Mouse (Mus musculus) megakaryocyte progenitor cell, adult 5-6 weeks (primary cell): ENCODE measurements around the gene Tbp. TPM values are rescaled to one million over a fixed set of nuclear protein-coding genes. Genes with fewer than 3 reads are reported as not detected.
"Not testable (repeated sequence)": the region's sequence is repeated elsewhere in the genome, so short reads cannot be mapped to it uniquely, and the experiment has no call there.

Experiments used
- ATAC-seq: replicated peaks from 2 replicates; pipeline ENCODE4 v1.8.0; 2016; ENCODE audit warnings: mild to moderate bottlenecking, moderate TSS enrichment, inconsistent platforms; ENCODE audit not compliant: poor library complexity
- total RNA-seq, 2 experiments: library from RNA; stranded (forward) in 1 of 2; stranded (reverse) in 1 of 2; fragments of 157-497, 149-512 nt in 1 of 2; fragments of 200-1000 nt in 1 of 2; gene quantifications; 2 replicates each; pipeline versions ENCODE4 v1.2.3 to v1.2.4; 2015 to 2017

Tbp gene
- total RNA-seq, 2 experiments from 2014 or later: 43.5 to 106 TPM

GRCm38 (mm10) chr17:15535943-15536342 is 36.3 kb downstream of the Tbp start:
- peak; percentile 30; the same call in 1 of the 2 replicates for ATAC-seq

DNA sequence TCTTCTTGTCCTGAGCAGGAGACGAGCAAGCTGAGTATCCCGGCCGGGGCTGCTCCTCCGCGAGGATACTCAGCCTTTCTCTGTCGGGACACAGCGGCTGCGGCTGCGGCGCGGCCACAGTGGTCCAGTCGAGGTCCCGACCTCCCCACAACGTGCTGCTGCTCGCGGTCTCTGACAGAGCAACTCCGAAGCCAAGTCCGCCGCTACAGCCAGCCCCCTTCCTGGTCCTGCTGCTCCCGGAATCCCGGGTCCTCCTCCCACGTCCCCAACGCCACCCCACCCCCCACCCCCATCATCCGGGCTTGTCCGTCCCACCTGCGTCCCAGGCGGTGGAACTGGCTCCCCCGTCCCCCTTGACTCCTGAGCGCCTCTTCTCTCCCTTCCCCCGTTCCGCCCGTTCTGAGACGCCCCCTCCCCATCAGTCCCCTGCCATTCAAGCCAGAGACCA is 36.8 kb downstream of the Tbp start:
- peak; percentile 35 for ATAC-seq

DNA sequence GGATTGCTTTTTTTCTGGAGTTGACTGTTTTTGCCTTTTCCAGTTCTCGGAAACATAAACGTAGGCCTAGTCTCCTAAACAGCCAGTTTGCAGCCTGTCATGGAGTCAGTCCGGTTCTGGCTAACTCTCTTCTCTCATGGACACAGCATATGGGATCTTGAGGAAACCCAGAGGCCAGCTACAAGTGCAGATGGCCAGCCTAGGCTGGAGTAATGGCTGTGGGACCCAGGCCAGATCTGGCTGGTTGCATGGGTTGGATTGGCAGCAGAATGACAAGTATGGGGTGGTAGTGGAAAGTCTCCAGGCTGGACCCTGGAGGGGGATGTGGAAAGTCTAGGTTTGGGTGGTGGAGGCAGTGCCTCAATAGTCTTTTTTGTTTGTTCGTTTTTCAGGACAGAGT is 40.6 kb downstream of the Tbp start:
- no peak for ATAC-seq

DNA sequence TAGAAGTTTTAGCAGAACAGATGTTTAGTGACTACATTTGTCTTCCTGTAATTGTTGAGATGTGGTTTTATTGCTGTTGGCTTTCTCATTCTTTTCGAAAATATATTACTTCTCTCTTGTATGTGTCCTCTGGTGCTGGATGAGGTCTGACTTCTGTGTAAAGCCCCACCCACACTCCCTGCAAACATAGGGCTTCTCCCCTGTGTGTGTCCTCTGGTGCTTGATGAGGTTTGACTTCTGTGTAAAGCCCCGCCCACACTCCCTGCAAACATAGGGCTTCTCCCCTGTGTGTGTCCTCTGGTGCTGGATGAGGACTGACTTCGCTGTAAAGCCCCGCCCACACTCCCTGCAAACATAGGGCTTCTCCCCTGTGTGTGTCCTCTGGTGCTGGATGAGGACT is 44.2 kb downstream of the Tbp start:
- not testable (repeated sequence) for ATAC-seq

GRCm38 (mm10) chr17:15546440-15546839 is 46.8 kb downstream of the Tbp start:
- no peak for ATAC-seq

- ATAC-seq: no peak
These were observed 50.0 kb downstream of the Tbp start for GRCm38 (mm10) chr17:15549713-15550112.

- no peak for ATAC-seq
These were observed 60.3 kb downstream of the Tbp start for GRCm38 (mm10) chr17:15559946-15560345.

DNA sequence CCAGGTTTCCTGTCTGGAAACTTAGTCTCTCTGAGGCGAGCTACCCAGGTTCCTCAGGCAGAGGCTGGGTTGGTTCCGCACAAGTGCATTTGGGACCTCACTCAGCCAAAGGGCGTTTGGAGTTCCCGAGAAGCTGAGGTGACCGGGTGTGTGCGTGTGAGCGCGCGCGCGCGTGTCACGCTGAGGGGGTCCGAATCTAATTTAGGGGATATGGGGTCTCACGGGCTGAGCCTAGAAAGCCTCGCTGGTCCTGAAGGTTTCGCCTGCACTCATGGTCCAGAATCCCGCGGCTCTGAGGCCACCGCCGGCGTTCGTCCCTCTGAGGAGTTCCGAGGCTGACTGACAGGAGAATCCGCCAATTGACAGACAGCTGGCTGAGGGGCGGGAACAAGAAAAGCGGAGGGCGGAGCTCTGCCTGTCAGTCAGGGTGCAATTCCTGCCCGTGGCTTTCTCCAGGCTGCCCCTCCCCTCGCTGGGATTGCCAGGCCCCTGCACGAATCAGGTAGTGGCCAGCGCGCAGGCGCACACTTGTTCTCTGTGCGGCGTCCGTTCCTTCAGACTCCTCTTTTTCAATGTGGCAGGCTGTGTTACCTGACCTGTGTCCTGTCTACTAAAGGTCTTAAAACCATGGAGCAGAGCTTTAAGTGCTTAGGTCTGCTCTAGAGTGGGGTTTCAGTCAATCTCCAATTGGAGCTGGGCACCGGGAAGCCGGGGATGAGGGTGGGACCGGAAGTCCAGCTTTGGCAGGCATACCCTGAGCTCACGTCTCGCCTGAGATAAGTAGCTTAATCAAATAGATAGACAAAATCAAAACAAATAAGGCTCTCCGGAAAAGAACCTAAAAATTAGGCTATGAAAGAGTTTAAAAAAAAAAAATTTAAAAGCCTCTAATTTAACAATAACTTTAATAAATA is 64.6 kb downstream of the Tbp start, which contains the start of gene Prdm9:
TSS of gene Prdm9 (minus strand) at position 341 of the 914 bp plus-strand sequence.
- peak; percentile 99 for ATAC-seq

DNA sequence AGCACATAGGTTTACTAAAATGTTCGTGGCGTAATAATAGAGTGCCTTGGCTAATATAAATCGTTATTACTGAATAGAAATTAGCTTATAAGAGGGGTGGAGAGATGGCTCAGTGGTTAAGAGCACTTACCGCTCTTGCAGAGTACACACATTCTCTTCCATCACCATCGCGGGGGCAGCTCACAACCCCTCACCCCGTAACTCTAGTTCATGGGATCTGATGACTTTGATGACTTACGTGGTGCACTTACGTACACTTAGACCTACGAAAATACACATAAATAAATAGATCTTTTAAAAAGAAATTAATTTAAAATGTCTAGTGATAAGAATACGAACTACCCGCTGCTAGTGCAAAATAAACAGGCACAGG is 65.2 kb downstream of the Tbp start:
- no peak for ATAC-seq

DNA sequence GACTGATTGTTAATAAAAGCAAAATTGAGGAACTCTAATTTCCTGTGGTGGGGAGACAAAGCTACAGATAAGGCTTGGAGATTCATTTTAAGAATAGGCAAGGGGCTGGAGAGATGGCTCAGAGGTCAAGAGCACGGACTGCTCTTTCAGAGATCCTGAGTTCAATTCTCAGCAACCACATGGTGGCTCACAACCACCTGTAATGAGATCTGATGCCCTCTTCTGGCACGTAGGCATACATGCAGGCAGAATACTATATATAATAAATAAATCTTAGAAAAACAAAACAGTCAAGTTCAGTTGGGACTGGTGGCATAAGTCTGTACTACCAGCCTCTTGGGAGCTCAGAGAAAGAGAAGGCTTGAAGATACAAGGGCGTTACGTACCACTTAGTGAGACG is 67.2 kb downstream of the Tbp start:
- ATAC-seq: no peak

GRCm38 (mm10) chr17:15575056-15575455 is 75.4 kb downstream of the Tbp start:
- no peak for ATAC-seq

DNA sequence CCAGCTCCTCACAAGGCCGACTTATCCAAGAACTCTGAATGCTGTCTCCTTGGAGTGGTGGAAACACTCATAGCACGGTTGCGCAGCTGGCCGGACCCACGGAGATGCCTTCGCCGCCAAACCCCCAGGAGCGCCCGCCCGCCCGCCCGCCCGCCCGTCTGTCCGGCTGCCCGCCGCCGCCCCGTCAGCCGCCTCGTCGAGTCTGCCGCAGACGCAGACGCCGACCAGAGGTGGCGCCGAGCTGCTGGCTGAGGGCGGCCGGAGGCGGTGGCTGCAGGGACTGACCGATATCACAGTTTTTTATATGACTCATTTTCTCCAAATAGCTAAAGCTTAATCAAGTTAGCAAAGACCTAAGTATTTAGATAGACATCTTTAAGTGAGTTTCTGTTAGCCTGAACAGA is 77.6 kb downstream of the Tbp start:
- peak; percentile 91 for ATAC-seq

Other genes with a start within 250 kb of the Tbp start
- not detected in 2 replicates for gene Dll1, start 123.0 kb upstream of the Tbp start, total RNA-seq (2015)
- gene Dll1, start 123.0 kb upstream of the Tbp start, total RNA-seq (2017): 0.24 TPM in 1 of 2 replicates, not detected in the other
- 9.7 and 13.1 TPM in 2 replicates for gene Fam120b, start 103.7 kb upstream of the Tbp start, total RNA-seq (2015)
- gene Fam120b, start 103.7 kb upstream of the Tbp start, total RNA-seq (2017): 12.2 and 13.4 TPM in 2 replicates
- gene Psmb1, start 137 bp upstream of the Tbp start, total RNA-seq (2015): 151 and 162 TPM in 2 replicates
- gene Psmb1, start 137 bp upstream of the Tbp start, total RNA-seq (2017): 167 and 190 TPM in 2 replicates
- 61.5 and 79.9 TPM in 2 replicates for gene Pdcd2, start 27.4 kb downstream of the Tbp start, total RNA-seq (2015)
- 93.2 and 126 TPM in 2 replicates for gene Pdcd2, start 27.4 kb downstream of the Tbp start, total RNA-seq (2017)
- 2.1 and 3.2 TPM in 2 replicates for gene Prdm9, start 64.5 kb downstream of the Tbp start, total RNA-seq (2015)
- gene Prdm9, start 64.5 kb downstream of the Tbp start, total RNA-seq (2017): 1.3 and 5.2 TPM in 2 replicates
- 40.4 and 47.2 TPM in 2 replicates for gene Chd1, start 205.1 kb downstream of the Tbp start, total RNA-seq (2015)
- gene Chd1, start 205.1 kb downstream of the Tbp start, total RNA-seq (2017): 59.2 and 68.7 TPM in 2 replicates